Mouse (Mus musculus) limb, embryonic 11.5 days (tissue): ENCODE measurements at regions not wholly inside any gene's neighbourhood (a gene's known extent, or its start where the extent isn't known, plus 50 kb on each side); places are given as distances from the start of the nearest gene placed in this dataset.

Source experiments
- ATAC-seq: fragments of 200-750 bp; cut with Nextera tagmentation; 2 replicates; pipeline ENCODE4 v1.8.0; 2017; ENCODE audit warnings: low read depth; ENCODE audit not compliant: insufficient number of reproducible peaks, low FRiP score, low TSS enrichment
- DNase-seq: peaks from one replicate; pipeline ENCODE4 v3.0.0-alpha.2; 2015; ENCODE audit warnings: low spot score
- H3K27ac ChIP-seq: fragments of 300-500 bp; sonication (generic); replicated peaks from 2 replicates; pipeline ENCODE4 v1.5.1; 2014; ENCODE audit warnings: low read depth, mild to moderate bottlenecking, low read length
- H3K27me3 ChIP-seq: fragments of 300-500 bp; sonication (generic); 2 replicates; pipeline ENCODE4 v1.6.1; 2014; ENCODE audit warnings: mild to moderate bottlenecking, low read length, mixed read lengths; ENCODE audit not compliant: control insufficient read depth, insufficient read depth
- H3K36me3 ChIP-seq: fragments of 300-500 bp; sonication (generic); 2 replicates; pipeline ENCODE4 v1.6.1; 2014; ENCODE audit warnings: mild to moderate bottlenecking, low read length, moderate library complexity, mixed read lengths; ENCODE audit not compliant: control insufficient read depth, insufficient read depth
- H3K4me1 ChIP-seq: fragments of 300-500 bp; sonication (generic); 2 replicates; pipeline ENCODE4 v1.6.1; 2014; ENCODE audit warnings: low read length, mixed read lengths; ENCODE audit not compliant: control insufficient read depth, insufficient read depth
- H3K4me2 ChIP-seq: fragments of 300-500 bp; sonication (generic); 2 replicates; pipeline ENCODE4 v1.6.1; 2014; ENCODE audit warnings: low read depth, mild to moderate bottlenecking, moderate library complexity; ENCODE audit not compliant: severe bottlenecking
- H3K4me3 ChIP-seq: fragments of 300-500 bp; sonication (generic); 2 replicates; pipeline ENCODE4 v1.5.1; 2014; ENCODE audit warnings: low read depth, low read length
- H3K9ac ChIP-seq: fragments of 300-500 bp; sonication (generic); 2 replicates; pipeline ENCODE4 v1.6.1; 2014; ENCODE audit warnings: mild to moderate bottlenecking, low read length
- H3K9me3 ChIP-seq: fragments of 300-500 bp; sonication (generic); 2 replicates; pipeline ENCODE4 v1.6.1; 2016; ENCODE audit warnings: low read length; ENCODE audit not compliant: control insufficient read depth
- WGBS: fragments of 180-500 bp; shearing (Covaris S2); extraction: QIAGEN DNeasy Blood & Tissue Kit; methylation state at CpG from one replicate; pipeline ENCODE4 v1.1.7; 2014; 5-methylcytosine and 5-hydroxymethylcytosine counted together

DNA sequence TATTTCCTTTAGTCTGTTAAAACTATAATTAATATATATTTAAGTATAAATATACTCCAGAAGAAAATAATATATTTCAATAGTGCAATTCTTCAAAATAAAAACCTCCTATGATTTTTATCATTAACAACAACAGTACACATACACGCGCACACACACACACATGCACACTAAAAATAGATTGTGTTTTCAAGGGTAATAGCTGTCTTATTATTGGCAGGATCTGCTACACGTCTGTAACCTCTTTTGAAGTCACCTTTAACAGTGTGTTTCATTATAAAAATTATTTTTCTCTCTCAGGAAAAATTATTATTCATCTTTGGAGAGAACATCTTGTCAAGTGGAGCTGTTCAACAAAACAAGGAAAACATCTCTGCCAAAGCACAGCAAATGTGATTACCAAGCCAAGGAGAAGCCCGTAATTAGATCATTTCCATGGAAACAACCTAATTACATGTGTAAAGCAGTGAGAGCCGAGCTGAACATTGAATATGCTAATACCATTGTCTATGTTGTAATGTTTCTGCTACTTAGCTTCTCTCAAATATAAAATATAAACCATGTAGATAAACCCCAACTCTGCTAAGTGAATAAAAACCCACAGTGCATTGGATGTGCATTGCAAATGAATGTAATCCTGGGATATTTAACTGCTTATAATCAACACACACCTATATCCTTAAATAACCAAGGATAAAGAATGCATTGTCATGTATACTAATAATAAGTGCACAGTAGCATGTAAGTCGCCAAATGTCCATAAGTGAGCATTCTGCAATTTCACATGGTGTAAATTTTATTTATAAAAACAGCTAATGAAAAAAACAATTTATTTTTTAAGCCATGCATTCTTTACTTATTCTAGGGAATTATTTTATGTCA lies 719.4 kb upstream of the Tbl1xr1 start:
- ATAC-seq, result no peak
- no peak for DNase-seq
- Histone ChIP-seq H3K27me3 (no peaks in the 10 kb centered on the region), H3K4me3 (no peak overlapping the region), H3K36me3 (no peaks in the 10 kb centered on the region), H3K4me2 (no peak overlapping the region), H3K9me3 (no peaks in the 10 kb centered on the region), H3K4me1 (no peaks in the 10 kb centered on the region), H3K27ac (no peak overlapping the region), H3K9ac (no peak overlapping the region)
- WGBS, result 76% methylated on average over 6 of the region's 6 CpGs

- H3K9ac ChIP-seq, result no peak overlapping the region
- no peak overlapping the region for H3K4me2 ChIP-seq
- WGBS, result 89% methylated on average over 6 of the region's 6 CpGs
- no peaks in the 10 kb centered on the region for H3K36me3 ChIP-seq
- H3K9me3 ChIP-seq, result no peaks in the 10 kb centered on the region
- H3K27me3 ChIP-seq, result no peaks in the 10 kb centered on the region
- no peak overlapping the region for H3K4me3 ChIP-seq
- no peak overlapping the region for H3K27ac ChIP-seq
- H3K4me1 ChIP-seq, result no peaks in the 10 kb centered on the region
- ATAC-seq, result no peak
- DNase-seq, result no peak
Measured at GRCm38 (mm10) chr3:21358068-21358467, 718.4 kb upstream of the Tbl1xr1 start.

DNA sequence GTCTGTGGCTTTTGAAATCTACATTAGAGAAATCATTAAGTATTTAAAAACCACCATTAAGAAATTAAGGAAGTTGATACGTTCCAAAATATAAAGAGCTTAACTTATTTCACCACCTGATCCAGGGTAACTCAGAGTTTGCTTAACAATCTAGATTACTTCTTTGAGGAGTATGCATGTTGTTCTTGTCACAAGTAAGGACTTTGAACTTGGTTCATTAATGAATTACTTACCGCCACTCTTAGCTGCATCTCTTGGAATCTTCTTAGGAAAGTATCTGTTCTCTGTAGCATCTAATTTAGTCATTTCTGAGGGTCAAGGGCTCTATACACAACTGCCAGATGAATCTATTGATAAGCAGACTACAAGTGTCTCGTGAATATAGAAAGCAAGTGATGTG lies 715.4 kb upstream of the Tbl1xr1 start:
- Histone ChIP-seq H3K4me1 (no peaks in the 10 kb centered on the region), H3K36me3 (no peaks in the 10 kb centered on the region), H3K4me3 (no peak overlapping the region), H3K9me3 (no peaks in the 10 kb centered on the region), H3K27me3 (no peaks in the 10 kb centered on the region), H3K27ac (no peak overlapping the region), H3K4me2 (no peak overlapping the region), H3K9ac (no peak overlapping the region)
- ATAC-seq, result no peak
- 92% methylated on average over 3 of the region's 3 CpGs for WGBS
- no peak for DNase-seq

DNA sequence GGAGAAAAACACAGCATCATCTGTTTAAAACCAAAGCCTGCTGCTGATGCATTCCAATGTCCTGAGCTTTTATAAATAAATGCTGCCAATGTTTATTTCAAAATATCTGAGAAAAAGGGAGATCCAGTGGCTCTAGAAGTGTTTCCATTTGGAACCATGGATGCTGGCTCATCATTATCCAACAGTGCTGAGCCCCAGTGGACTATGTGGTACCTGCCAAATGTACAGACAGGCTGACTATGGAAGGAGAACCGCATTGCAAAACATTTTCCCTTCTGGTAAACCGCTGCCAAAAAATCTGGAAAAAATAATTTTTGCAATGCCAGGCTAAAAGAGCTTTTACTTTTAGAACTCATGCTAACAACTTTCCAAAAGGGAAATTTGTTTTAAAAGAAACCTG lies 696.6 kb upstream of the Tbl1xr1 start:
- Histone ChIP-seq H3K27me3 (no peaks in the 10 kb centered on the region), H3K9ac (no peak overlapping the region), H3K9me3 (no peaks in the 10 kb centered on the region), H3K27ac (no peak overlapping the region), H3K4me2 (no peak overlapping the region), H3K4me3 (no peak overlapping the region), H3K4me1 (no peaks in the 10 kb centered on the region), H3K36me3 (no peaks in the 10 kb centered on the region)
- ATAC-seq (no peak), DNase-seq (no peak)
- WGBS, result 96% methylated on average over 2 of the region's 2 CpGs

DNA sequence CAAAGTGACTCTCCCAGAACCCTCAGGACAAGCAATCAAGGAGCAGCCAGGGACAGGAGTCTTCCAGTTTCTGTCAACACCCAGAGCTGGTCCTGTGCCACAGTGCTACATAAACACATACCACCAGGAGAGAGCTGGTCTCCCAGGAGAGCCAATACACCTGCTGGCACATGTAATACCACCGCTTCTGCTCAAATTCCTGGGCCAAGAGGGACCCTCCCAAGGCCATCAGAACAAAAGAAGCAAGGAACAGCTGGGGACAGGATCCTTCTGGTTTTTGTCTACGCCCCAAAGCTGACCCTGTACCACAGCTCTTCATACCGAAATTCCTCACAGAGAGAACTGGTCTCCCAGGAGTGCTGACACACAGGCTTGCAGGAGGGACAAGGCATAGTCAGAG lies 695.4 kb upstream of the Tbl1xr1 start:
- Histone ChIP-seq H3K27me3 (no peaks in the 10 kb centered on the region), H3K9ac (no peak overlapping the region), H3K4me3 (no peak overlapping the region), H3K27ac (no peak overlapping the region), H3K36me3 (no peaks in the 10 kb centered on the region), H3K9me3 (no peaks in the 10 kb centered on the region), H3K4me2 (no peak overlapping the region), H3K4me1 (no peaks in the 10 kb centered on the region)
- DNase-seq (no peak), ATAC-seq (no peak)
- 84% methylated on average over 3 of the region's 3 CpGs for WGBS

- ATAC-seq, result no peak
Measured at GRCm38 (mm10) chr3:21403551-21403950, 672.9 kb upstream of the Tbl1xr1 start.

GRCm38 (mm10) chr3:21404058-21404457 lies 672.4 kb upstream of the Tbl1xr1 start:
- Histone ChIP-seq H3K27ac (no peak overlapping the region), H3K9ac (no peak overlapping the region), H3K9me3 (no peaks in the 10 kb centered on the region), H3K4me3 (no peak overlapping the region), H3K36me3 (no peaks in the 10 kb centered on the region), H3K4me1 (no peaks in the 10 kb centered on the region), H3K27me3 (no peaks in the 10 kb centered on the region), H3K4me2 (no peak overlapping the region)
- DNase-seq (no peak), ATAC-seq (no peak)
- WGBS, result 71% methylated on average over 3 of the region's 3 CpGs

More at GRCm38 (mm10) chr3:21403551-21403950, 672.9 kb upstream of the Tbl1xr1 start:
- no peak overlapping the region for H3K9ac ChIP-seq
- H3K36me3 ChIP-seq, result no peaks in the 10 kb centered on the region
- H3K4me3 ChIP-seq, result no peak overlapping the region
- no peak overlapping the region for H3K27ac ChIP-seq
- H3K27me3 ChIP-seq, result no peaks in the 10 kb centered on the region
- H3K9me3 ChIP-seq, result no peaks in the 10 kb centered on the region
- H3K4me1 ChIP-seq, result no peaks in the 10 kb centered on the region
- 81% methylated on average over 2 of the region's 2 CpGs for WGBS
- DNase-seq, result no peak
- H3K4me2 ChIP-seq, result no peak overlapping the region

- Histone ChIP-seq H3K27ac (no peak overlapping the region), H3K4me3 (no peak overlapping the region), H3K9me3 (no peaks in the 10 kb centered on the region), H3K27me3 (no peaks in the 10 kb centered on the region), H3K4me1 (no peaks in the 10 kb centered on the region), H3K4me2 (no peak overlapping the region), H3K36me3 (no peaks in the 10 kb centered on the region), H3K9ac (no peak overlapping the region)
- DNase-seq (no peak), ATAC-seq (no peak)
- 95% methylated on average over 5 of the region's 5 CpGs for WGBS
Measured at GRCm38 (mm10) chr3:21407077-21407476, 669.4 kb upstream of the Tbl1xr1 start.

GRCm38 (mm10) chr3:21412010-21412409 lies 664.4 kb upstream of the Tbl1xr1 start:
- ATAC-seq (no peak), DNase-seq (no peak)
- no peak overlapping the region for H3K4me3 ChIP-seq
- no peaks in the 10 kb centered on the region for H3K9me3 ChIP-seq
- no peak overlapping the region for H3K9ac ChIP-seq
- H3K36me3 ChIP-seq, result no peaks in the 10 kb centered on the region
- H3K27ac ChIP-seq, result no peak overlapping the region
- 85% methylated on average over 2 of the region's 2 CpGs for WGBS
- no peaks in the 10 kb centered on the region for H3K27me3 ChIP-seq
- no peaks in the 10 kb centered on the region for H3K4me1 ChIP-seq
- no peak overlapping the region for H3K4me2 ChIP-seq
